Mouse (Mus musculus): ENCODE results near the gene St8sia1. TPM values are rescaled to one million over a fixed set of nuclear protein-coding genes. Genes with fewer than 3 reads are reported as not detected.

Gene St8sia1
- polyA plus RNA-seq, 1 experiment from 2014 or later = 0.07 TPM

- WGBS = 76% methylated on average over 21 of the region's 21 CpGs
- Histone ChIP-seq H3K4me3 (ENCODE audit: low read depth, low read length) (no peak overlapping the region), H3K27me3 (ENCODE audit: insufficient read depth, low read length) (no peaks in the 10 kb centered on the region), H3K9ac (no peak overlapping the region), H3K4me2 (no peak overlapping the region), H3K4me1 (ENCODE audit: insufficient read depth) (no peaks in the 10 kb centered on the region), H3K36me3 (ENCODE audit: insufficient read depth) (no peaks in the 10 kb centered on the region), H3K9me3 (ENCODE audit: low read depth, low read length) (no peaks in the 10 kb centered on the region), H3K27ac (ENCODE audit: low read depth) (no peak overlapping the region)
- no peak for ATAC-seq (ENCODE audit: insufficient read depth)
- DNase-seq = no peak
- no peak for TF ChIP-seq CTCF (IDR thresholded peaks at IDR 0.05; ENCODE audit: low read depth)
These were observed 178.1 kb downstream of the St8sia1 start for GRCm38 (mm10) chr6:142786106-142786505.

- H3K27ac ChIP-seq (ENCODE audit: low read depth) = no peak overlapping the region
- H3K36me3 ChIP-seq (ENCODE audit: insufficient read depth) = no peaks in the 10 kb centered on the region
- no peaks in the 10 kb centered on the region for H3K4me1 ChIP-seq (ENCODE audit: insufficient read depth)
- peak; percentile 71 for TF ChIP-seq CTCF (IDR thresholded peaks at IDR 0.05; ENCODE audit: low read depth)
- no peak for ATAC-seq (ENCODE audit: insufficient read depth)
- H3K4me3 ChIP-seq (ENCODE audit: low read depth, low read length) = no peak overlapping the region
- no peak overlapping the region for H3K9ac ChIP-seq
- peak; percentile 80 for DNase-seq
- H3K4me2 ChIP-seq = no peak overlapping the region
- H3K27me3 ChIP-seq (ENCODE audit: insufficient read depth, low read length) = no peaks in the 10 kb centered on the region
- H3K9me3 ChIP-seq (ENCODE audit: low read depth, low read length) = no peaks in the 10 kb centered on the region
- WGBS = 39% methylated on average over 4 of the region's 4 CpGs
These were observed 178.9 kb downstream of the St8sia1 start for GRCm38 (mm10) chr6:142785343-142785742.

GRCm38 (mm10) chr6:142781286-142781685 lies 183.0 kb downstream of the St8sia1 start:
- ATAC-seq (ENCODE audit: insufficient read depth) (no peak), DNase-seq (no peak)
- H3K27ac ChIP-seq (ENCODE audit: low read depth) = no peak overlapping the region
- H3K4me1 ChIP-seq (ENCODE audit: insufficient read depth) = no peaks in the 10 kb centered on the region
- TF ChIP-seq CTCF (IDR thresholded peaks at IDR 0.05; ENCODE audit: low read depth) = no peak
- H3K4me3 ChIP-seq (ENCODE audit: low read depth, low read length) = no peak overlapping the region
- H3K36me3 ChIP-seq (ENCODE audit: insufficient read depth) = 0 out of 2 replicates have a peak, but pooled peaks cover 1% of the 10 kb centered on the region
- WGBS = 76% methylated on average over 7 of the region's 7 CpGs
- H3K9ac ChIP-seq = no peak overlapping the region
- H3K9me3 ChIP-seq (ENCODE audit: low read depth, low read length) = no peaks in the 10 kb centered on the region
- H3K4me2 ChIP-seq = no peak overlapping the region
- H3K27me3 ChIP-seq (ENCODE audit: insufficient read depth, low read length) = no peaks in the 10 kb centered on the region

GRCm38 (mm10) chr6:142780574-142781033 lies 183.6 kb downstream of the St8sia1 start:
- no peak for DNase-seq
- Histone ChIP-seq H3K9ac (no peak overlapping the region), H3K4me2 (no peak overlapping the region), H3K9me3 (ENCODE audit: low read depth, low read length) (no peaks in the 10 kb centered on the region), H3K4me1 (ENCODE audit: insufficient read depth) (no peaks in the 10 kb centered on the region), H3K4me3 (ENCODE audit: low read depth, low read length) (no peak overlapping the region), H3K36me3 (ENCODE audit: insufficient read depth) (0 out of 2 replicates have a peak, but pooled peaks cover 2% of the 10 kb centered on the region), H3K27ac (ENCODE audit: low read depth) (no peak overlapping the region), H3K27me3 (ENCODE audit: insufficient read depth, low read length) (no peaks in the 10 kb centered on the region)
- ATAC-seq (ENCODE audit: insufficient read depth) = no peak
- TF ChIP-seq CTCF (IDR thresholded peaks at IDR 0.05; ENCODE audit: low read depth) = no peak
- WGBS = 83% methylated on average over 4 of the region's 4 CpGs

- H3K4me3 ChIP-seq (ENCODE audit: low read depth, low read length) = no peak overlapping the region
- H3K27ac ChIP-seq (ENCODE audit: low read depth) = no peak overlapping the region
- no peaks in the 10 kb centered on the region for H3K4me1 ChIP-seq (ENCODE audit: insufficient read depth)
- ATAC-seq (ENCODE audit: insufficient read depth) (peak; percentile 12; the same call in 1 of the 2 replicates), DNase-seq (no peak)
- no peaks in the 10 kb centered on the region for H3K27me3 ChIP-seq (ENCODE audit: insufficient read depth, low read length)
- WGBS = 72% methylated on average over 14 of the region's 14 CpGs
- no peak overlapping the region for H3K4me2 ChIP-seq
- H3K9ac ChIP-seq = no peak overlapping the region
- 0 out of 2 replicates have a peak, but pooled peaks cover 2% of the 10 kb centered on the region for H3K36me3 ChIP-seq (ENCODE audit: insufficient read depth)
- no peaks in the 10 kb centered on the region for H3K9me3 ChIP-seq (ENCODE audit: low read depth, low read length)
- TF ChIP-seq CTCF (IDR thresholded peaks at IDR 0.05; ENCODE audit: low read depth) = no peak
These were observed 184.3 kb downstream of the St8sia1 start for GRCm38 (mm10) chr6:142779812-142780573.

- Histone ChIP-seq H3K9ac (no peak overlapping the region), H3K4me1 (ENCODE audit: insufficient read depth) (no peaks in the 10 kb centered on the region), H3K36me3 (ENCODE audit: insufficient read depth) (0 out of 2 replicates have a peak, but pooled peaks cover 2% of the 10 kb centered on the region), H3K27me3 (ENCODE audit: insufficient read depth, low read length) (no peaks in the 10 kb centered on the region), H3K4me3 (ENCODE audit: low read depth, low read length) (no peak overlapping the region), H3K9me3 (ENCODE audit: low read depth, low read length) (no peaks in the 10 kb centered on the region), H3K4me2 (no peak overlapping the region), H3K27ac (ENCODE audit: low read depth) (no peak overlapping the region)
- TF ChIP-seq CTCF (IDR thresholded peaks at IDR 0.05; ENCODE audit: low read depth) = peak; percentile 71
- peak; percentile 62; the same call in 1 of the 2 replicates for ATAC-seq (ENCODE audit: insufficient read depth)
- 43% methylated on average over 11 of the region's 11 CpGs for WGBS
- peak; percentile 80 for DNase-seq
These were observed 185.0 kb downstream of the St8sia1 start for GRCm38 (mm10) chr6:142779045-142779811.

- no peak overlapping the region for H3K27ac ChIP-seq (ENCODE audit: low read depth)
- peaks cover 25% of the 10 kb centered on the region for H3K36me3 ChIP-seq (ENCODE audit: insufficient read depth)
- no peaks in the 10 kb centered on the region for H3K9me3 ChIP-seq (ENCODE audit: low read depth, low read length)
- no peak for TF ChIP-seq CTCF (IDR thresholded peaks at IDR 0.05; ENCODE audit: low read depth)
- 56% methylated on average over 4 of the region's 4 CpGs for WGBS
- no peaks in the 10 kb centered on the region for H3K27me3 ChIP-seq (ENCODE audit: insufficient read depth, low read length)
- H3K9ac ChIP-seq = no peak overlapping the region
- ATAC-seq (ENCODE audit: insufficient read depth) = no peak
- no peak for DNase-seq
- no peaks in the 10 kb centered on the region for H3K4me1 ChIP-seq (ENCODE audit: insufficient read depth)
- no peak overlapping the region for H3K4me2 ChIP-seq
- H3K4me3 ChIP-seq (ENCODE audit: low read depth, low read length) = no peak overlapping the region
These were observed 187.3 kb downstream of the St8sia1 start for GRCm38 (mm10) chr6:142776935-142777334.

Measured in lung, embryonic 14.5 days (tissue).